Mouse (Mus musculus) ES-E14 (cell line): ENCODE measurements around the gene Rfpl4b.

Source experiments
- CHD2 ChIP-seq: IDR thresholded peaks from 2 replicates; pipeline ENCODE4 v1.6.1; 2014; ENCODE audit warnings: mild to moderate bottlenecking, low read depth, low read length, inconsistent platforms
- MAFK ChIP-seq: IDR thresholded peaks from 2 replicates; pipeline ENCODE4 v1.6.1; 2014; ENCODE audit warnings: mild to moderate bottlenecking, low read depth, low read length, inconsistent platforms; ENCODE audit not compliant: insufficient read depth
- ZC3H11A ChIP-seq: IDR thresholded peaks from 2 replicates; pipeline ENCODE4 v1.6.1; 2012; ENCODE audit warnings: low read depth, mild to moderate bottlenecking, inconsistent platforms, low read length, borderline replicate concordance
- ZNF384 ChIP-seq: IDR thresholded peaks from 2 replicates; pipeline ENCODE4 v1.6.1; 2012; ENCODE audit warnings: low read depth, low read length, inconsistent platforms

DNA sequence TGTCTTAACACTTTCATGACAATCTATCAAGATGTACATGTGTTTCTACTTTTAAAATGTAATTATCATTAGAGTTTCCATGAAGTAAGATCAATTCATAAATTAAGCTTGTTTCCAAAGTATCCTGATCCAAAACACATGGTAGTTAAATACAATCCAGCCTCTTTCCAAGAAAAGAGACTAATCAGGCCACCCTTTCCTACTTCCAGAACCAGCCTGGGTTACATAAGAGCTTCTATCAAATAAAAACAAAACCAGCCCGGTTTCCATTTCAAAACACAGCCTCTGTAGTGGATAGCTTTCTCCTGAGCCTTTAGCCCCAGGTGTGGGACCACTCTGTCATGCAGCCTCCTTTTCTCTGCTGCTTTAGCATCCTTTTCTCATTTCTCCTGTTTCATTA, 2.2 kb upstream of the Rfpl4b start:
- TF ChIP-seq ZNF384, result no peak
- no peak for TF ChIP-seq ZC3H11A
- TF ChIP-seq CHD2, result no peak
- no peak for TF ChIP-seq MAFK
